Mouse (Mus musculus) cerebellum, adult 11 months (tissue): ENCODE results near the gene Palm.
A peak's percentile ranks its signal among the peaks of the same experiment; 100 is the strongest.

Source experiments
- DNase-seq: peaks from one replicate; pipeline ENCODE4 v3.0.0; 2022

The Palm gene

GRCm38 (mm10) chr10:79800508-79800907 lies 7.1 kb downstream of the Palm start:
- DNase-seq = no peak

- DNase-seq = no peak
Observed at GRCm38 (mm10) chr10:79801837-79802236, 8.5 kb downstream of the Palm start.

- DNase-seq = no peak
Observed at GRCm38 (mm10) chr10:79802331-79802971, 9.1 kb downstream of the Palm start.

GRCm38 (mm10) chr10:79803716-79804323 lies 10.4 kb downstream of the Palm start:
- no peak for DNase-seq

- DNase-seq = no peak
Observed at GRCm38 (mm10) chr10:79805636-79806035, 12.3 kb downstream of the Palm start.

- DNase-seq = no peak
Observed at GRCm38 (mm10) chr10:79806331-79806730, 13.0 kb downstream of the Palm start.

- no peak for DNase-seq
Observed at GRCm38 (mm10) chr10:79806972-79807371, 13.6 kb downstream of the Palm start.

GRCm38 (mm10) chr10:79807826-79808225 lies 14.5 kb downstream of the Palm start:
- no peak for DNase-seq

GRCm38 (mm10) chr10:79808728-79809127 lies 15.4 kb downstream of the Palm start:
- DNase-seq = no peak

GRCm38 (mm10) chr10:79811736-79812637 lies 18.6 kb downstream of the Palm start:
- peak; percentile 84 for DNase-seq

- DNase-seq = no peak
Observed at GRCm38 (mm10) chr10:79814271-79814842, 21.0 kb downstream of the Palm start.

GRCm38 (mm10) chr10:79815671-79816494 lies 22.5 kb downstream of the Palm start:
- no peak for DNase-seq

GRCm38 (mm10) chr10:79817111-79817510 lies 23.7 kb downstream of the Palm start:
- DNase-seq = no peak

GRCm38 (mm10) chr10:79818225-79818624 lies 24.9 kb downstream of the Palm start:
- DNase-seq = no peak

- no peak for DNase-seq
Observed at GRCm38 (mm10) chr10:79819606-79820005, 26.2 kb downstream of the Palm start.

- no peak for DNase-seq
Observed at GRCm38 (mm10) chr10:79820277-79820676, 26.9 kb downstream of the Palm start.

GRCm38 (mm10) chr10:79820782-79821181 lies 27.4 kb downstream of the Palm start, which contains the start of gene Misp:
Misp (plus strand) TSS chr10:79820989.
- no peak for DNase-seq

- no peak for DNase-seq
Observed at GRCm38 (mm10) chr10:79821731-79822130, 28.4 kb downstream of the Palm start.

- DNase-seq = no peak
Observed at GRCm38 (mm10) chr10:79822372-79822771, 29.0 kb downstream of the Palm start.

GRCm38 (mm10) chr10:79823011-79823410 lies 29.6 kb downstream of the Palm start:
- DNase-seq = no peak

GRCm38 (mm10) chr10:79824413-79824812 lies 31.0 kb downstream of the Palm start:
- DNase-seq = no peak

GRCm38 (mm10) chr10:79831583-79831982 lies 38.2 kb downstream of the Palm start:
- no peak for DNase-seq
